Mouse (Mus musculus) adrenal gland, postnatal 14 days (tissue): ENCODE data around the gene Actl11. TPM values are rescaled to one million over a fixed set of nuclear protein-coding genes. Genes with fewer than 3 reads are reported as not detected.

Experiments
- DNase-seq: peaks from one replicate; pipeline ENCODE4 v3.0.0; 2021; ENCODE audit warnings: mixed read lengths
- total RNA-seq: library from RNA; stranded (reverse); gene quantifications from 2 replicates; pipeline ENCODE4 v1.2.3, GENCODE M21; 2021

Actl11 gene
- total RNA-seq, 1 experiment from 2014 or later = not detected

DNA sequence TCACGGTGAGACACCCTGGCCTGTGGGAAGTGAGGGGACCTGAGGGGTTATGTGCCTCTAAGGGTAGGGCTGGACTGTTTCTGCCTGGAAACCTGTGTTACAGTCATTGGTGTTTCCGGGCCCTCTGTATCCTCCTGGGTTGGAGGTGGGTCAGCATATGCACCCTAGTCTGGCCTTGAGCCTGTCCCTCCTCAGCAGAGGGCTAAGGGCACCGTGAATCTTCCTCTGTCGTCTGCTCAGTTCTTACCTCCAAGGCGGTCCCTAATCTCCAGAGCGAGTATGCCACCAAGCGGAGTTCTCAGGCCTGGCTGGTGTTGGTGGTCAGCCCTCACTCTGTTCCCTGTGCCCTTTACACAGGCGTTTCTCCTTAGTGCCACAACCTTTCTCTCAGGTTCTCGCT is 34.6 kb downstream of the Actl11 start:
- no peak for DNase-seq

DNA sequence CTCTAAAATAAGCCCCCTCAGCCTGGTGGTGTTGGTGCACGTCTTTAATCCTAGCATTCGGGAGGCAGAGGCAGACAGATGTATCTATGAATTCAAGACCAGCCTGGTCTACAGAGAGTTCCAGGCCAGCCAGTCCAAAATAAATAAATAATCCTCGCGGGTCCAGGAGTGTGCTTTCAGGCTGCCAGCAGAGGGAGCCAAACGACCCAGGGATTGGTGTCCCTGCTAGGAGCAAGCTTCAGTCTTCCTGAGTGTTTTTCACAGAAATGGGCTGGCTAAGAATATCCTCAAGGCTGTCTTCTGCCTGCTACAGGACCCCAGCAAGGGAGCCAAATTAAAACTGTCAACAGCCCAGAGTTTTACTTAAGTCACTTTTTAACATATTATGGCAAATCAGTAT is 35.4 kb downstream of the Actl11 start:
- DNase-seq = peak; percentile 92

GRCm38 (mm10) chr9:107964681-107965080 is 36.4 kb downstream of the Actl11 start:
- DNase-seq = no peak

DNA sequence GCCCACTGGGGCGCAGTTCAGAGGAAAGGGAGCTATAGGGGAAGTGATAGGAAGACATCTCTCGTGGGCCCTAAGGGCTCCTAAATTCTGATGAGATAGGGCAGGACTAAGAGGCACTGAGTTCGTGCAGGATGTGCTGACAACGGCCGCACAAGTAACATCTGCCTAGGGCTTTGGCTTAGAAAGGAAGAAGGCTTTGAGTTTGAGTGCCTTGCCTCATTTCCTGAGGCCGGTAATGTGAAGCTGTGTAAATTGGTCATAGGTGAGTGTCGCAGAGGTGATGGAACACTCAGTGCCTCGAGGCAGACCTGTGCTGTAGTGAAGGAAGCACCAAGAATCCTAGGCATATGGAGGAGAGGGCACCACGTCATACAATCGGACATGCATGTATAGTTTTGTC is 38.4 kb downstream of the Actl11 start:
- no peak for DNase-seq

GRCm38 (mm10) chr9:107967437-107967836 is 39.2 kb downstream of the Actl11 start:
- DNase-seq = no peak

DNA sequence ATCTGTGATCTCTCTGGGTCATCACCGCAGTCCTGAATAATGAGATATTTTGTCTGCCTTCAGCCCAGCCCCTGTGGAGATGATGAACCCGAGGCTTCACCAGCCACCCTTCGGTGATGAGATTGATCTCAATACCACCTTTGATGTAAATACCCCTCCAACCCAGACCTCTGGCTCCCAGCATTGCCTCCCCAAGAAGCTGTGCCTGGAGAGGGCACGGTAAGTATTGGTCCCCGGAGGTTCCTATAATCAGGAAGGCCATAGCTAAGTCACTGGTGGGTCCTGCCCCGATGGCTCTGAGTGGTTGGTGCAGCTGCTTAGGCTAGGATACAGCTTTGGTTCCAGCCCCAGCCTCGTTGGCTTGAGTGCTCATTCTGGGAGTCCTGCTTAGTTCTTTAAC is 40.3 kb downstream of the Actl11 start:
- DNase-seq = no peak

GRCm38 (mm10) chr9:107970311-107970710 is 42.0 kb downstream of the Actl11 start:
- no peak for DNase-seq

DNA sequence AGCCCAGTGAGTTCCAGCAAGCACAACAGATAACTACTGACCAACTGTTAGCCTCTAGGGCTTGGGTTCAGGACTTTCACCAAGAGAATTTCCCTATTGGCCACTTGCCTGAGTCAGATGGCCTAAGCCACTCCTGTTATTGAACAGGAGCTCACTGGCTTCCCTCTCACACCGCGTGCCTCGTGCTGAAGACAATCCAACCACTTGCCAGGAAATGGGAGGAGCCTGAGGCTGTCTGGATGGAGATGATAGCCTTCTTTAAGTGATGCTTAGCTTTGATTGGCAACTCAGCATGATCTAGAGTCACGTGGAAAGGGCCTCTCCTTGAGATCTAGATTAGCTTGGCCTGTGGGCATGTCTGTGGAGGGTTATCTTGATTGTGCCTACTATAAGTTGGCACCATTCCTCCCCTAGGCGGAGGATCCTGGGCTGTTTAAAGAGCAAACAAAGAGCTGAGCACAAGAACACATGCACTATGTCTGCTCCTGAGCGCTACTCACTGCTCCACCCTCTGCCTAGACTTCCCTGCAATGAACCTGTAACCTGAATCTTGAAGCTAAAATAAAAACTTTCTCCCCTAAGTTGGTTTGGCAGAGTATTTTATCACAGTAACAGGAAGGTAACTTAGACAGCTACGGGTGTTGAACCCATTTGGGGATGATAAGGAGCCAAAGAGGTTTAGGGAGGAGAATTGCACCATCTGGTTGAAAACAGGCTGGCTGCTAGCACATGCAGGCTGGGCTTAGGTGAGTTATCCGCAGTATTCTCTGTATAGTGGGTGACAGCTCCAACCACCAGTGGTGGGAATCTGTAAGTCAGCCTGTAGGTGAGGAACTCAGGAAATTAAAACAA is 43.6 kb downstream of the Actl11 start:
- DNase-seq = no peak

DNA sequence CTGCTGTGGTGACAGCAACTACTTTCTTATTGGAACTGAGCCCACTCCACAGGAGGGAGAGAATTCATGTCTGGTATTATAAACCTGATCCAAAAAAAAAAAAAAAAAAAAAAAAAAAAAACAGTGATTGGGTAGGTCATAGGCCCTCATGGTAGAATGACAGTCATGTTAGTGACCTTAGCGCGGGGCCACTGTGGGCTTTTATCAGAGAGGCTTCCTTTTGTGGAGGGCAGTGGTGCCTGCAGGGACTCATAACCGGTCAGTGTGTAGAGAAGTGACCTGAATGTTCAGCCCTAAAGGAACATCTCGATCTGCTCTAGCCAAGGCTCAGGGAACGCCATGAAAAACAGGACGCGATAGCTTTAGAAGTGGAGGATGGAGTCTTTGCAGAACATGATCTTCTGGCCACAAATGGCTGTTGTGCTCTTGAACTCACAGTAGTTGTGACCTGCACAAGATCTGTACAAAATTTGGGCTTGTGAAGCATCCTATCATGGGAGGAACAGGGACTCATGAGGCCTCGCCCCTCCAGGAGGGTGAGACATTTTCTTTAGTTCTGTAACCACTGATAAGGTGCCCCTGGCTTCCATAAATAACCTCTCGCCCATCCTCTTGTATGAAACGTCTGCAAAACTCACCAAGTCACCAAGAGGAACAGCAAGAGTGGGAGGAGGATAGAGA is 46.4 kb downstream of the Actl11 start:
- DNase-seq = no peak

DNA sequence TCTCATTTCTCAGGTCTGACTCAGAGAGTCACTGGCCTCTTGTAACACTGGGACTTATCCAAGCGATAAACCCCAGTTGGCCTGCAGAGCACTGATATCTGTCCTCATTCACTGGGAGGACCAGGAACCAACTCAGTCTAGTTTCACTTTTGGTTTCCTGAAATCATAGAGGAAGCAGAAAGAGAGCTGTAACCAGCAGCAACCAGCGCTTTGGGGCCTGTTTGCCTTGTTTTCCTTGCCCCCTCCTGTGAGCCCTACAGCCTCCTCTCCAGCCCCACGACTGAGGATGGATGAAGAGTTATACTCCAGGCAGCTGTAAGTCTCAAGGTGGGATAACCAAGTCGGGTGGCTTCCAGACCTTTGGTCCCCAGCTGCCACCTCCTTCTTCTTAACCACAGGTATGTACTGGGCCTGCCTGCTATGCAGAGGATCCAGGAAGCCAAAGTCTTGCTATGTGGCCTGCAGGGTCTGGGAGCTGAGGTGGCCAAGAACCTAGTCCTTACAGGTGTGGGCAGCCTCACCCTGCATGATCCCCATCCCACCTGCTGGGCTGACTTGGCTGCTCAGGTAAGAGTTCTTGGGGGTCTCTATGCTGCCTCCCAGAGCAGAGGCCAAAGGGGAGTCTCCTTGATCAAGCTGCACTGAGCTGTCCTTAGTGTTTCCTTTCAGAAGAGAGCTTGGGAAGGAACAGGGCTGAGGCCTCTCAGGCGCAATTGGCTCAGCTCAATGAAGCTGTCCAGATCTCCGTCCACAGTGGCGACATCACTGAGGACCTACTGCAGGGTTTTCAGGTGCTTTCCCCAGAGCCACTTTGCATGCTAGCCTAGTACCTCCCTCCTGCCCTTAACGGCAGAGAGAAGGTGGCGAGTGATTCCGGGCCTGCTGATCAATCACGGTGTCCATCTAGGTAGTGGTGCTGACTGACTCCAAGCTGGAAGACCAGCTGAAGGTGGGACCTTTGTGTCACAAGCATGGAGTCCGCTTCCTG is 47.4 kb downstream of the Actl11 start, which contains the start of gene Uba7:
Gene Uba7 (plus strand): TSS at position 107 of the 988 bp plus-strand sequence.
- DNase-seq = peak; percentile 41

DNA sequence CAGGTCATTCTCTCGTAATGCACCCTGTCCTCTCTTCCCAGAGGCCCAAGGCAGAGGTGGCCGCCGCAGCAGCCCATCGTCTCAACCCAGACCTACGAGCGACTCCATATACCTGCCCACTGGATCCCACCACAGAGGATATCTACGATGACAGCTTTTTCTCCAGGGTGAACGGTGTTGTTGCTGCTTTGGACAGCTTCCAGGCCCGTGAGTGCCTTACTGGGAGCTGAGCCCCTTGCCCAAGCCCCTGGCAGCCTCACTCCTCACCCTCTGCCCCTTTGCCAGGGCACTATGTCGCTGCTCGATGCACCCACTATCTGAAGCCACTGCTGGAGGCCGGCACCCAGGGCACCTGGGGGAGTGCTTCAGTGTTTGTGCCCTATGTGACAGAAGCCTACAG is 50.5 kb downstream of the Actl11 start:
- no peak for DNase-seq

Other genes starting within 250 kb of the Actl11 start
- gene Gnat1, start 248.8 kb upstream of the Actl11 start, total RNA-seq = 0.34 and 0.41 TPM in 2 replicates
- gene Sema3f, start 218.0 kb upstream of the Actl11 start, total RNA-seq = 22.8 and 25.9 TPM in 2 replicates
- 108 and 137 TPM in 2 replicates for gene Rbm5, start 157.5 kb upstream of the Actl11 start, total RNA-seq
- 49.8 and 61.4 TPM in 2 replicates for gene Rbm6, start 55.2 kb upstream of the Actl11 start, total RNA-seq
- gene Mon1a, start 40.3 kb upstream of the Actl11 start, total RNA-seq = 12.3 and 14.0 TPM in 2 replicates
- 5.0 and 8.7 TPM in 2 replicates for gene Mst1r, start 21.6 kb upstream of the Actl11 start, total RNA-seq
- 1.3 and 2.3 TPM in 2 replicates for gene Camkv, start 7.2 kb downstream of the Actl11 start, total RNA-seq
- 3.7 and 5.7 TPM in 2 replicates for gene Traip, start 21.7 kb downstream of the Actl11 start, total RNA-seq
- 15.2 and 20.9 TPM in 2 replicates for gene Uba7, start 47.0 kb downstream of the Actl11 start, total RNA-seq
- gene Gm20661, start 54.6 kb downstream of the Actl11 start, total RNA-seq = 0.52 and 0.90 TPM in 2 replicates
- 12.5 and 15.3 TPM in 2 replicates for gene Inka1, start 57.4 kb downstream of the Actl11 start, total RNA-seq
- gene Cdhr4, start 64.0 kb downstream of the Actl11 start, total RNA-seq = 1.1 and 3.2 TPM in 2 replicates
- 0.19 TPM in 1 of 2 replicates, not detected in the other for gene Gm20662, start 67.9 kb downstream of the Actl11 start, total RNA-seq
- 92.7 and 106 TPM in 2 replicates for gene Ip6k1, start 74.0 kb downstream of the Actl11 start, total RNA-seq
- 20.2 and 20.9 TPM in 2 replicates for gene Gmppb, start 120.8 kb downstream of the Actl11 start, total RNA-seq
- gene Amigo3, start 124.7 kb downstream of the Actl11 start, total RNA-seq = 4.1 and 4.4 TPM in 2 replicates
- gene Mst1, start 152.0 kb downstream of the Actl11 start, total RNA-seq = 1.4 and 20.2 TPM in 2 replicates
- gene Rnf123, start 154.9 kb downstream of the Actl11 start, total RNA-seq = 54.2 and 66.6 TPM in 2 replicates
- 76.2 and 76.5 TPM in 2 replicates for gene Apeh, start 166.1 kb downstream of the Actl11 start, total RNA-seq